Mouse (Mus musculus) A20 (cell line): ENCODE results near the gene St14.

Source experiments
- DNase-seq: peaks from one replicate; pipeline ENCODE4 v3.0.0-alpha.2; 2011; ENCODE audit warnings: low read depth, low spot score

St14 gene

GRCm38 (mm10) chr9:31122464-31123030 is 9.1 kb downstream of the St14 start:
- no peak for DNase-seq

- DNase-seq: peak; percentile 37
Measured at GRCm38 (mm10) chr9:31120533-31120915, 11.1 kb downstream of the St14 start.

DNA sequence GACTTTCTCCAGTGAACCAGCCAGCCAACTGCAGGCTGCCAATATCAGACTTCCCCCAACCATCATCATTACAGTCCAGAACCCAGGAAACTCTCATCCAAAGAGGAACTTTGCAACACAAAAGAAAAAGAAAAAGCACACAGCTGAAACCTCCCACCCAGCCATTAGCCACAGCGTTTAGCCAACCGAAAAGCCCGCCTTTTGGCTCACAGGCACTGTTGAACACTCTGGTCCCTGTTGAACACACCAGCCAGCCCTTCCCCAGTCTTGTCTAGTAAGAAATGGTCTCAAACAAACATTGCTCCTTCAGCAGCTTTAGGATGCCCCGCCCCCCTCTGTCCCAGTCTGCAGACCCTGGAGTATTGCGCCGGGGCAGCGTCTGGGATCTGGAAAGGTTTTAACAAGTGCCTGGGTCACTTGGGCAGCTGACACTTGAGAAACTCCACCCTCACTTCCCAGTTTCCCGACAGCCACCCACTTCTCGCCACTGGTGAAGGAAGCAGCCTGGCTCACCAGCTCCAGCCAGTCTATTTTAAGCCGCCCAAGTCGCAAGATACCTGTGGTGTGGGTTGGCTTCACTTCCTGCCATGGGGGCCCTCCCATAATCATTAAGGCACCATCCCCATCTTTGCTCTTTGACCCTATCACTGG is 11.6 kb downstream of the St14 start:
- peak; percentile 40 for DNase-seq

GRCm38 (mm10) chr9:31119405-31119804 is 12.2 kb downstream of the St14 start:
- no peak for DNase-seq

- DNase-seq: peak; percentile 76
Measured at GRCm38 (mm10) chr9:31118520-31119298, 12.9 kb downstream of the St14 start.

- no peak for DNase-seq
Measured at GRCm38 (mm10) chr9:31117488-31117887, 14.2 kb downstream of the St14 start.

DNA sequence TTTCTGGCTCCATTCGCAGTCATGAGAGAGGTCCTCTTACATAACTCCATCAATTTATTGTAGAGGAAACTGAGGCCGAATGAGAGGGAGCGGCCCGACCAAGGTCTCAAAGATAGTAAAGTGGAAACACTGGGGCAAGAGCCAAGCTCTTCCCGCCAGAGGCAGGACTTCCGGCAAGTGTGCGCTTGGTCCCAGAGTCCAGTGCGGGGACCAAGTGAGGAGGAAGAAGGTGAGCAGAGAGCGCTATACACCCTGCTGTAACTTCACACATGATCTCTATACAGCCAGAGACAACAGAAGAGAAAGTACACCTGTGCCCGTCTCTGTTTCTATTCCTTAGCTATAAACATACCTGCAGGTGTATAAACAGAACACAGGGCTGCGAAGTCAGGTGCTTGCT is 14.6 kb downstream of the St14 start:
- no peak for DNase-seq

DNA sequence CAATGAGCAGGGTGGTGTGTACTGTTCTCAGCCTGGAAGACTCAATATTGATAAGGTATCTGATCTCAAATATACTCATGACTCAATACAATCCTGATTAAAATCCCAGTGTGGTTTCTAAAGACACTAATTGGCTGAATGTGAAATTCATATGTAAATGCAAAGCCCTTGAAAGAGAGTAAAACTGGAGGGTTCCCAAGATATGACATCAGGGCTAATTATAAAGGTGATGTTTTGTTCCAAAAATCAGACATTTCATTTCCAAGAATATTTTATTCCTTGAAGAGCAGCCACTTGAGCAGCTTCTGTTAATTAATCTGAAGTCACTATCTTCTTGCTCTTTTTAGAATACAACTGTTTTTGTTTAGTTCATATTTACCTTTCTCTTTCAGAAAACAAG is 16.1 kb downstream of the St14 start:
- DNase-seq: no peak

- DNase-seq: no peak
Measured at GRCm38 (mm10) chr9:31108464-31108863, 23.2 kb downstream of the St14 start.

DNA sequence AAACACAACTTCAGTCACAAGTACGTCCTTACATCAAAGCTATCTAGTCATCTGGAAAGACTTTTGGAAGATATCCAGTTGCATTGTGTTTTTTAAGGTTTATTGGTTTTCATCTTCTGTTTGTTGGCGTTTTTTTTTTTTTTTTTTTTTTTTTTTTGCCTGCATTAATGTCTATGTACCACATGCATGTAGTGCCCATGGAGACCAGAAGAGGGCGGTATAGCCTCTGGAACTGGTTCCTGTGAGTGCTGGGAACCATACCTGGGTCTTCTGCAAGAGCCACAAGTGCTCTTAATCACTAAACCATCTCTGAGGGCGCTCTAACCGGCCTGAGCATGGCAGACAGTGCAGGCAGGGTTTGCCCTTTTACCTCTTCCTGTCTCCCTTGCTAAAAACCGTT is 33.5 kb downstream of the St14 start:
- DNase-seq: peak; percentile 18

DNA sequence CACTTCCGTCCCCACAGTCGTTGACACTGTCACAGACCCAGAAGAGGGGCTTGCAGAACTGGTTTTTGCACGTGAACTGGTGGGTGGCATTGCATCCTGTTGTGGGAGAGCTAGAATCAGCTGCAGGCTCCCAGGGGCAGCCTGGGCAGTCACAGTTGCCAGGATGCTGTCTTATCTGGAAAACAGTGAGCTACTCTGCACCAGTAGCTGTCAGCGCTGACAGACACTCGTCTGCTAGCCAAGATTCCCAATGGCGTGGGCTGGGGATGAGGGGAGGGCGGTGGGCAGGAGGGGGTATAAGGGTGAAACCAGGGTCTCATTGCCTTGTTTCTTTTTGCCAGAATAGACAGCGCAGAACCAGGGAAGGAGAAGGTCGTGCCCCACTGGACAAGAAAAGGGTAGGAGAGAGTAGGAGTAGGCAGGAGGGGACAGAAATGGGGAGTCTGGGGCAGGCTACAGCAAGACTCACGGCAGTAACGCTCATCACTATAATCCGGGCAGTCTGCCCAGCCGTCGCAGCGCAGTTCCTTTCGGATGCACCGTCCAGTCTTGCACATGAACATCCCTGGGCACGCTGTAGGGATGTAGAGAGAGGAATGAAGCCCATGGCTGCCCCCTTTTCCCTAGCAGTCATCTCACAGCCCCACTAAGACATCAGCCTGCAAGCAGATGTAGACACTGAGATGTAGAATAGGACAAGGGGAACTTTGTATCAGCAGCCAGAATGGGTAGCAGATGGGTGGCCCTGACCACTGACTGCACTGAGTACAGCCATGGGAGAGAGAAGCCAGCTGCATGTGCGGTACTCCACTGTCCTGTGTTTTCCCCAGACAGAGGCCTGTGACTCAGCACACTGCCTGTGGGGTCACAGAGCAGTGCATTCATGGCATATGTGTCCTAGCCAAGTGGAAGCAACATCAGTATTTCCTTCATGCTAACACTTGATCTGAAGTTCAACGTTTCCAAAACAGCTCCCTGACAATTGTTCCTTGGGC is 34.3 kb downstream of the St14 start:
- DNase-seq: no peak

- no peak for DNase-seq
Measured at GRCm38 (mm10) chr9:31092833-31093195, 38.8 kb downstream of the St14 start.

DNA sequence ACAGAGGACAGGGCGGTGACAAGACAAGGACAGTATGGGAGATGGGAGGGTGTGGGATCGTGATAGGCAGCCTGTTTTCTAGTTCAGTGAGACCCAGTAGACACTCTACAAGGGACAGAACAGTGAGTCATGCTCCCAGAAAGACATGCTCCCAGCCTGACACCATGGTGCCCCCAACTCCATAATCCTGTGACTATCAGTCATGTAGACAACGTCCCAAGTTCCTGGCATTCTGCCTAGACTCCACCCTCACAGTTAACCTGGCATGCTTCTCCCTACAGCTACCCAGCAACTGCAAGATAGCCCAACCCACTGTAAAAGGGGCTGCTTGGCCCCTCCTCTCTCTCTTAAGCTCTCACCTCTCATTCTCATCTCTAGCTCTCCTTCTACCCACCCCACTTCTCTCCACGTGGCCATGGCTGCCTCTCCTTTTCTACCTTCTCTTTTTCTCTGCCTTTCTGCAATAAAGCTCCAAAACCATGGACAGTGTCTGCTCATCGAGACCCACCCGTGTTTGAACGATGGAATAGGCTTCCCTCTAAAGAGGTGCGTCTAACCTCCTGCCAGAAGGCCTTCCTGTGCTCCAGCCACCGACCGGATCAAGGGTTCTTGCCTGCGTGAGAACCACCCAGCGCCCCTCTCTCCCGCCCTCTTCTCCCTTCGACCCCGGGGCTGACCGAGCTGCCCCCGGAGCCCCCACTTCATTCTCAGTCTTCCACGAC is 39.4 kb downstream of the St14 start:
- DNase-seq: no peak

DNA sequence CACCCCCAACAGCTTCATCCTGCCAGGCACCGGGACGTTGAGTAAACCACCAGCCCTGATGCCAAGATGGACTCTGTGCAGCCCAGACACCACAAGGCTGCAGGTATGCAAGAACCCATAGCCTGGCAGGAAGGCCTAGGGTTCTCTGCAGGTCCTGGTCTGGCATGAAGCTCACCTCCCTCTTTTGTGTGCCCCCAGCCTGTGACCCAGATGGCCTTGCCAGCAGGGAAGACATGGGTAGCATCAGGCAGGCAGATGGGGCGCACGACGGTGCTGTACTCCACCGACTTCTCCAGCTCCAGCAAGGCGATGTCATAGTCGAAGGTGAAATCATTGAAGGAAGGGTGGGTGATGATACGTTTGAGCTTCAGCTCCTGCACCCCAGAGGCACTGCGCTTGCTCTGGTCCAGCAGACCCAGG is 40.5 kb downstream of the St14 start:
- DNase-seq: no peak

DNA sequence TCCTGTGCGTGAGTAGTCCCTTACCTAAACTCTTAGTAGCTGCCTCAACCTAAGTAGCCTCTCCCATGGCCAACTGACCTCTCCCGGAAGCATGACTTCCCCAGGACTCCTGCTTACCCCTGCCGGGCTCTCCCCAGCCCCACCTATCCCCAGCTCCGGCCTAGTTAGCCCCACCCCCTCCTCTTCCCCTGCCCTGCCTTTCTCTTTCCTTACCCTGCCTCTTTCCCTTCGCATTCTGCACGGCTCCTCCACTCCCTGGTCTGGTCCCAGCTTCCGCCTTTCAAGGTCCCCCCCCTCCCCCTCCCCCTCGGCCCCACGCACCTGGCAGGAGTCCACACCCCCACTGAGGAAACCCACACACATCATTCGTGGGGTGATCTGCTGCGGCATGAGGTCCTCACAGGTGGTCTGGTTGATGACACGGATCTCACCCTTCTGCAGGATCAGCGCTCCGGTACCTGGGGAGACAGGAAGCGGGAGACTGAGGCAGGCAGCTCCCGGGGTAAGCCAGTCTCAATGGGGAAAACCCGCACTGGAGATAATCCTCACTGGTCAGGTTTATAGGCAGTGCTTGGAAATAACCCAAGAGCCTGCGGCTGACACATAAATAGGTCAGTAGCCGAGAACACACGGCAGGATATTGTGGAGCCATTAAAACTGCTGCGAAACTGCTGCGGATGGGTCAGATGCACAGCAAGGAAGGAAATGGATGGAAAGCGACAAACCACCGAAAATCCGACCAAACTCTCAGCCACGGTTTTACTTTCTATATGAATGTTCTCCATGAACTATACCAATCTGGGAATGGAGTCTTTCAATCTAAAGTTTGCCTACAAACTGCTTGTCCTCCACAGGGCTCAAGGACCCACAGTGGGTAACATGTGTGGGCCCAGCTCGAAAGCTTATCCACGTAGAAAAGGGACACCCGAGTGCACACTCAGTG is 41.3 kb downstream of the St14 start:
- no peak for DNase-seq

GRCm38 (mm10) chr9:31089541-31089940 is 42.1 kb downstream of the St14 start:
- DNase-seq: no peak

DNA sequence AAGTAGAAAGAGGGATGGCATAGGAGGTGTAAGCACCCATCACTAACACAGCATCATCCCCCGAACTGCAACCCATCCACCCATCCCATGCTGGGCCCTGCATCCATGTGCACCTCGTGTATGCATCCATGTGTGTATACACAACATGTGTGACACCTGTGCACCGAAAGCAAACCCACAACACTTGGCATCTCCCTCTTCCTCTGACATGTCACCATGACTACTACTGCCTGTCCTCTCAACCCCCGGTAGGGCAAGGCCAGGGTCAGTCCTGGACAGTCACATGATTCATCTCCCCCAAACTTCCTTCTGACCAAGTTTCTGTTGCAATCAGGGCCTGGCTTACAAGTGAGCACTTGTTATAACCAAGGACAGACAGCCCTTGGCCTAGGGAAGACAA is 42.8 kb downstream of the St14 start:
- DNase-seq: no peak

DNA sequence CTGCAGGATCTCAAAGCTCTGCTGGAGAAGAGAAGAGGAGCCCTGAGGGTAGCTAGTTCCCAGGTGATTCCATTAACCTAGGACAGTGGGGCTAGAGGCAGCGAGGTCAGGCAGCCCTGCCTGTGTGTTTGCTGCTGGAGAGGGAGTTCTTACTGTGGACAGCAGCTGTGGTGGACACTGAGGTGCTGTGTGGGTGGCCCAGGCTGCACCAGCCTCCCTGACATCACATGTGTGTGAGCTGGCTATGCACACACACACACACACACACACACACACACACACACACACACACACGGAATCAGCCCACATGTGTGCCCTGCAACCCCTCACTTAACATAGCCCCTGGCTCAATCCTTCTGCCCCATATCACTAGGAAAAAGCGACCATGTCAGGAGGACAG is 43.5 kb downstream of the St14 start:
- no peak for DNase-seq

GRCm38 (mm10) chr9:31087466-31087865 is 44.2 kb downstream of the St14 start:
- DNase-seq: no peak

GRCm38 (mm10) chr9:31086754-31087145 is 44.9 kb downstream of the St14 start:
- DNase-seq: no peak
